Comparison of ENCODE assay signal across 24 mouse cellular contexts in genomic region chr5:129529571-129529970, GRCm38 (mm10).
"Had no signal": no experiment of that assay in that cellular context is flagged by ENCODE, and none has a peak within 500 bp of the region (broad histone marks: within the 10 kb centered on the region; RNA-seq: fewer than 3 reads in every experiment).

No protein-coding gene starts in this region.

- H3K4me3 ChIP-seq: heart, adult 2 months; heart, embryonic 13.5 days; heart, embryonic 15.5 days; hindbrain, embryonic 13.5 days; hindbrain, embryonic 15.5 days; kidney, embryonic 15.5 days; limb, embryonic 10.5 days; limb, embryonic 12.5 days; liver, embryonic 13.5 days; liver, embryonic 15.5 days had no signal

- ATAC-seq: hindbrain, postnatal 0 days; intestine, embryonic 16.5 days had no signal

- H3K27me3 ChIP-seq: heart, embryonic 13.5 days; heart, embryonic 15.5 days; hindbrain, embryonic 13.5 days; hindbrain, embryonic 15.5 days; kidney, embryonic 15.5 days; limb, embryonic 12.5 days; liver, embryonic 13.5 days; liver, embryonic 15.5 days had no signal

- H3K4me1 ChIP-seq: hindbrain, embryonic 13.5 days; hindbrain, embryonic 15.5 days; kidney, embryonic 15.5 days; limb, embryonic 10.5 days; limb, embryonic 12.5 days had no signal

- DNase-seq: gastrocnemius, postnatal 14 days; gastrocnemius, postnatal 36 days; heart, adult 11 months; heart, adult 2 months; heart, postnatal 14 days; heart, postnatal 36 days; kidney, adult 11 months; kidney, adult 9 months; kidney, postnatal 14 days; liver; liver, embryonic 13.5 days had no signal

- H3K4me2 ChIP-seq: heart, embryonic 11.5 days; heart, embryonic 13.5 days; heart, embryonic 15.5 days; hindbrain, embryonic 13.5 days; hindbrain, embryonic 15.5 days; kidney, embryonic 15.5 days; limb, embryonic 12.5 days; liver, embryonic 11.5 days; liver, embryonic 13.5 days; liver, embryonic 15.5 days had no signal

- H3K9me3 ChIP-seq: heart, embryonic 13.5 days; heart, embryonic 15.5 days; hindbrain, embryonic 13.5 days; hindbrain, embryonic 15.5 days; kidney, embryonic 15.5 days; limb, embryonic 10.5 days; limb, embryonic 12.5 days; liver, embryonic 13.5 days; liver, embryonic 15.5 days had no signal

- H3K27ac ChIP-seq: heart, adult 2 months; heart, embryonic 13.5 days; heart, embryonic 15.5 days; hindbrain, embryonic 13.5 days; hindbrain, embryonic 15.5 days; hindbrain, postnatal 0 days; kidney, embryonic 15.5 days; kidney, postnatal 0 days; limb, embryonic 10.5 days; limb, embryonic 12.5 days; liver, embryonic 13.5 days; liver, embryonic 15.5 days had no signal

- H3K9ac ChIP-seq: heart, embryonic 13.5 days; heart, embryonic 15.5 days; hindbrain, embryonic 13.5 days; hindbrain, embryonic 15.5 days; kidney, embryonic 15.5 days; limb, embryonic 12.5 days; liver, embryonic 13.5 days; liver, embryonic 15.5 days had no signal
